Mouse (Mus musculus) right cerebral cortex, postnatal 4 days (tissue): ENCODE results near the gene Caml.
"Not testable (repeated sequence)": the region's sequence is repeated elsewhere in the genome, so short reads cannot be mapped to it uniquely, and the experiment has no call there.

Source experiments
- DNase-seq: peaks from one replicate; pipeline ENCODE4 v3.0.0-alpha.2; 2022

The Caml gene

GRCm38 (mm10) chr13:55622156-55622648, 603 bp upstream of the Caml start:
- not testable (repeated sequence) for DNase-seq

DNA sequence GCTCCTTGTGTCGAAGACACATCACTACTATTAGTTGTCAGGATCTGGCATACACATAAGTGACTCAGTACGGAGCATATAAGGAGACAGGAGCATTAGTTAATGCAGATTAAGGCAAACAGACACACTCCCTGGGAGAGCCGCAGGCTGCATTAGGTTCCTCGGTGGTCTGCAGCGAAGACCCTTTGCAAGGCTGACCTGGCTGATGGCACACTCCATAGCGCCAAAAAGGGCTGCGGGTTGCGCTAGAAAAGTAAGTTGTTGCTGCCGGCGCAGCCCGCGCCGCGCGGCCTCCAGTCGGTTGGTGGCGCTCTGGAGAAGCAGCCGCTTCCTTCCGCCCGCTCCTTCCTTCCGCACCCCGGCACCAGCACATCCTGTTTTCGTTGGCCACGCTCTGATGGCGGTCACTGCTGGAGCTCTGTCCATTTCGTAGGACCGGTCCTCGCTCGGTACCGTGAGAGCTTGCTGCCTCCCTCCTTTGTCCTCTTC, 11.9 kb downstream of the Caml start, which contains the start of gene Ddx46:
Gene Ddx46, plus strand, starts transcription at position 389 of the 489 bp plus-strand sequence.
- DNase-seq = peak; percentile 94

- no peak for DNase-seq
Observed at GRCm38 (mm10) chr13:55635146-55635571, 12.4 kb downstream of the Caml start.

DNA sequence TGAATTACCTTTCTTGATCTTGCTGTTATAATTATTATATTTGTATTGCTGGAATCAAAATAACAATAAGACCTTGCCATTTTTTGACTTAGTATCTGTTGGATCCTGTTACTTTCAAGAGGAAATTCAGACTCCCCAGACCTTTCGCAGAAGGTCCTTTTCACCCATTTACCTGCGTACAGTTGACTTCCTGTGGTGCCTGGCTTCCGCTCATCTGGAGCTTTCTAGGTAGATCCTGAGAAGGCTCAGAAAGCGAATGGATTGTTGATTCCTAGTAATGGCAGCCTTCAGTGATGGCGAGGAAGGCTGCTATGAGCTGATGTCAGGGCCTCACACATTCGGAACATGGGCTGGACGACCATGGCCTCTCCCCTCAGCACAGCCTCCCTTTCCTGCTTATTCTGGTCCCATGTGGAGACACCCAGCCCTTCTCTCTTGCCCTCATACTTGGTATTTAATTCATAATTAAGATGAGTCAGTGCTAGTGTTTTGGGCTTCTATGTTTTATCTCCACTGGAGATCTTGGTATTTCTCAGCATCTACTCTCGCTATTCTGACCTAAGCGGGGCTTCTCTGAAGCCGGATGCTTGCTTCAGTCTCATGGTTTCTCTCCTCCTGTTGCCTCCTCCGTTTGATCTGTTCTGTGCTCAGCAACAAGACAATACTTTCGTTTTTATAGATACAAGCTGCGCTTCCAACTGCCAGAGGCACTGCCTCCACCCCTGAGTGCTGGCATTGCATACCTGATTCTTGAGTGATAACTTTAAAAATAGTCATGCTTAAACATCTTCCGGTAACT, 13.6 kb downstream of the Caml start:
- no peak for DNase-seq

- peak; percentile 85 for DNase-seq
Observed at GRCm38 (mm10) chr13:55640480-55640879, 17.7 kb downstream of the Caml start.

GRCm38 (mm10) chr13:55644525-55644924, 21.7 kb downstream of the Caml start:
- DNase-seq = peak; percentile 22

- no peak for DNase-seq
Observed at GRCm38 (mm10) chr13:55650098-55650497, 27.3 kb downstream of the Caml start.

DNA sequence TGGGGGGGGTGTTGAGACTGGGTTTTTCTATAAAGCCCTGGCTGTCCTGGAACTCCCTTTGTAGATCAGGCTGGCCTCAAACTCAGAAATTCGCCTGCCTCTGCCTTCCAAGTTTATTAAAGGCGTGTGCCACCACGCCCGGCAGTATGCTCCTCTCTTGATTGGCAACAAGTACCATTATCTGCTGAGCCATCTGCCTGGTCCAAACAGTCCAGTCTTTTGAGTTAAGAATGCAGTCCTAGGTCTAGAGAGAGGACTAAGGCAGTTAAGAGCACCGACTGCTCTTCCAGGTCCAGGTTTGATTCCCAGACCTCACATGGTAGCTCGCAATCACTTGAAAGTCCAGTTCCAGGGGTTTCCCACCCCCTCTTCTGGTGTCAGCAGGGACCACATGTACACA, 28.2 kb downstream of the Caml start:
- no peak for DNase-seq

DNA sequence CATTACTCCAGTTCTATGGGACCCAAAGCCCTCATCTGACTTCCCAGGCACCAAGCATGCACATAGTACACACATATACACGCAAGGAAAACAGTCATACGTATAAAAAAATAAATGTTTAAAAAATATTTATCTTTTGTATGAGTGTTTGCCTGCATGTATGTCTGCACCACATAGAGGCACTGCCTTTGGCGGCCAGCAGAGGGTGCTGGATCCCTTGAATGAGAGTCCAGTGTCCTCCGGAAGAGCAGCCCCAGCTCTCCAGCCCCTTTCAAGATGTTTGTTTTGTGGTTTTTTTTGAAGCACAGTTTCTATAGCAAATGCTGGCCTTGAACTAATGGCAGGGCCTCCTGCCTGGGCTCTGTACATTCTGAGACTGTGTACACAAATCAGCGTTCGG, 45.7 kb downstream of the Caml start:
- DNase-seq = peak; percentile 50

- DNase-seq = no peak
Observed at GRCm38 (mm10) chr13:55672711-55673110, 49.9 kb downstream of the Caml start.

- DNase-seq = no peak
Observed at GRCm38 (mm10) chr13:55677364-55677763, 54.6 kb downstream of the Caml start.
